Mouse (Mus musculus): ENCODE measurements around the gene Lbhd1.

Lbhd1 gene

GRCm38 (mm10) chr19:8919684-8920072 lies 36.1 kb downstream of the Lbhd1 start:
- no peak for DNase-seq

- DNase-seq = peak; percentile 87
Observed at GRCm38 (mm10) chr19:8920073-8920736, 36.7 kb downstream of the Lbhd1 start, which contains the start of gene B3gat3. TSS of gene B3gat3 (plus strand) at chr19:8920374.

DNA sequence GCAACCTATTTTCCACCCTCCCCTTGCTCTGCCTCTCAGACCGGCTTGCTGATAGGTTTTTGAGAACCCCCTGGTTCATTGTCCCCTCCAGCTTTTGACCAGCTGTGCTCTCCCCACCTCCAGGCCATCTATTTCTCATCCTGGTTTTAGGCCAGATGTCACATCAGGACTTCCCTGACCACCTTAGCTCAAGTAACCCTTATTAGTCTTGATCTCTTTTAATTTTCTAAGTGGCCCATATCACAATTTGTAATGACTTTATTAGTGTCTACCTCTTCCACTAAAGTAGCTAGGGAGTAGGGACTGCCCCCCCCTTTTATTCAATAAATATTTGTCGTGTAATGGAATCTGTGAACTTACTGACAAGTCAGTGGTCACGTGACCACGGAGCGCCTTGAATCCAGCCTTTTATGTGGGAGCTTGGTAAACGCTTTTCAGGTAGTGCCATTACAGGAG lies 37.3 kb downstream of the Lbhd1 start:
- peak; percentile 37 for DNase-seq

DNA sequence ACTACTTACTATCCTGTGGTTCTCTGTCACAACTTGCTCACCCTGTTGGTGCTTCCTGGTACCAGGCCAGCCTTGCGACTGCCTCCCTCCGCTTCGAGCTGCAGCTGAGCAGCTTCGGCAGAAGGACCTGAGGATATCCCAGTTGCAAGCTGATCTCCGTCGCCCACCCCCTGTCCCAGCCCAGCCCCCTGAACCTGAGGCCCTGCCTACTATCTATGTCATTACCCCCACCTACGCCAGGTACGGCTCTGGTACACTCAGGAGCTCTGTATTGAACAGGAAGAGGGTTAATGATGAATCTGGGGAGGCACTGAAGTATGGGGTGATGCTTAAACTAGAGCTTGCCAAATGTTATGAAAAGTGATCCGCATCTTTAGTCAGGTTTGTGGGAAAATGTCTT lies 38.2 kb downstream of the Lbhd1 start:
- no peak for DNase-seq

DNA sequence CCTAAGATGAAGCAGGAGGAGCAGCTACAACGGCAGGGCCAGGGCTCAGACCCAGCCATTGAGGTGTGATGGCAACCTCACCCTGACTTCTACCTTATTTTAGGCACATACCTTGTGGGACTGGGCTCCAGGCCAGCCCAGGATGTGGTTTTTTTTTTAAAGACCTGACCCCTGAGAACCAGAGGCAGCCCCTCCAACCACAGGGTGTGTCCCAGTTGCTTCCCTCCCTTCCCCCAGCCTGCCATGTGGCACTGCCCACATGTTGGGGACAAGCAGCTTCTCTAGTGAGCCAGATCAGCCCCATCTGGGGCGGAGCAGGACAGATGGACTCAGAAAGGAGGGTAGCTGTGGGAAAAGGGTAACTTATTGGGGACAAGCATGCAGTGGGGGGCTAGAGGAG lies 43.2 kb downstream of the Lbhd1 start:
- no peak for DNase-seq

- no peak for DNase-seq
Observed at GRCm38 (mm10) chr19:8927891-8928525, 44.5 kb downstream of the Lbhd1 start.

DNA sequence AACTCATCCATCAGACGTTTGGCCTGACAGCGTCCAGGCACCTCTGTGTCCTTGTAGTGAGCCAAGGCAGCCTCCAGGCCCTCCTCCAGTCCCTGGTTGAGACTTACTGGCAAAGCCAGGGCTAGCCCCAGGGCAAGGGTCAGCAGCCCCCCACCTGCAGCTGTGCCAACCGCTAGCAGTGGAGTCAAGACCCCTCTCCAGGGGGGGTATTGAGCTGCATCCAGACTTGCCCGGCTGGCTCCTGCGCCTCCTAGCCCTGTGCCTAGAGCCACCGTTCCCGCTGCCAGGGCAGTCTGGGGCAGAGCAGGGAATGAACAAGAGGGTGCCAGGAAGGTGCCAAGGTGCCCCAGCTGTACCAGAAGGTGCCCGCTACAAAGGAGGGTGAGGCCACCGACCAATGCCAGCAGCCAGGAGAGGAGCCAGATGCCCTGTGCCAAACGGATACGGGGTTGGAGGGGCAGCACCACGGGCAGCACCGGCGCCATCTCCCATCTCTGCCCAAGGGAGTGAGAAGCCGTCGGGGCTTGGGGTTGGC lies 45.2 kb downstream of the Lbhd1 start:
- DNase-seq = no peak

- peak; percentile 96 for DNase-seq
Observed at GRCm38 (mm10) chr19:8929224-8930088, 45.9 kb downstream of the Lbhd1 start, which contains the start of the genes Rom1 and Eml3. TSS of gene Rom1 (minus strand) at chr19:8929356. TSS of gene Eml3 (plus strand) at chr19:8929552.

- no peak for DNase-seq
Observed at GRCm38 (mm10) chr19:8930117-8930516, 46.6 kb downstream of the Lbhd1 start.

GRCm38 (mm10) chr19:8930771-8931170 lies 47.2 kb downstream of the Lbhd1 start:
- no peak for DNase-seq

DNA sequence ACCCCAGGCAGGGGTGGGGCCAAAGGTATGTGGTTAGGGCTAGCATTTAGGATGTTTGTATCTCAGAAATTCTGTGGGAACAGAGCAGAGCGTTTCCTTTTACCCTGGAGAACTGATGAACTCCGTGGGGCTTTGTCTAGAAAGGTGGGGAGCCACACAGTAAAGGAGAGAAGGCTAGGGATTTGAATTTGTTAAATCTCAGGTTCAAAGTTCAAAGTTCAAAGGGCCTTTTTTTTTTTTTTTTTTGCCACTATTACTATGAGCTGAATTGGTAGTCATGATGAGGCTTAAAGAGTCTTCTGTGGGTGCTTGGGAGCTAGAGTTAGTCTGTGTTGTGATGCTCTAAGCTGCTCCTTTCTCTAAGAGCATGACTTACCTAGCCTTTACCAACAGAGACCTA lies 53.2 kb downstream of the Lbhd1 start:
- DNase-seq = no peak

DNA sequence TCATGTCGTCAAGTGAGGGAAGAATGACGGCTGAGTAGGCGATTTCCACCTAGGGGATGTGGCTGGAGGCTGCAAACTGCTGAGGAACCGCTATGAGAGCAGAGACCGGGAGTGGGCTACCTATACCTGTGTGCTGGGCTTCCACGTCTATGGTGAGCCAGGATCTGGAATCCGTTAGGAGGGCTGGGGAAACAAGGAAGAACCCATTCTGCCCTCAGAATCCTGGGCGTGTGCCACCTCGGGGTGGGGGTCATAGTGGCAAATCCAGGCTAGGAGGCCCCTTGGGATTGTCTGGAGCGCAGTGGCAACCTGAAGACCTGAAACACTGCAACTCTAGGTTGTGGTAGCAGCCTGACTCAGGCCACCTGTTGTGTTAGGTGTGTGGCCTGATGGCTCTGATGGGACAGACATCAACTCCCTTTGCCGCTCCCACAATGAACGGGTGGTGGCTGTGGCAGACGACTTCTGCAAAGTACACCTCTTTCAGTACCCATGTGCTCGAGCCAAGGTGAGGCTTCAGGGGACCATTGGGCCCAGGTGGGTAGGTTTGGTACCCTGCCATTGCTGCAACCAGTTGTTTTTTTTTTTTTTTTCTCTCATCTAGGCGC lies 57.1 kb downstream of the Lbhd1 start:
- no peak for DNase-seq

GRCm38 (mm10) chr19:8941136-8941514 lies 57.6 kb downstream of the Lbhd1 start:
- peak; percentile 42 for DNase-seq

DNA sequence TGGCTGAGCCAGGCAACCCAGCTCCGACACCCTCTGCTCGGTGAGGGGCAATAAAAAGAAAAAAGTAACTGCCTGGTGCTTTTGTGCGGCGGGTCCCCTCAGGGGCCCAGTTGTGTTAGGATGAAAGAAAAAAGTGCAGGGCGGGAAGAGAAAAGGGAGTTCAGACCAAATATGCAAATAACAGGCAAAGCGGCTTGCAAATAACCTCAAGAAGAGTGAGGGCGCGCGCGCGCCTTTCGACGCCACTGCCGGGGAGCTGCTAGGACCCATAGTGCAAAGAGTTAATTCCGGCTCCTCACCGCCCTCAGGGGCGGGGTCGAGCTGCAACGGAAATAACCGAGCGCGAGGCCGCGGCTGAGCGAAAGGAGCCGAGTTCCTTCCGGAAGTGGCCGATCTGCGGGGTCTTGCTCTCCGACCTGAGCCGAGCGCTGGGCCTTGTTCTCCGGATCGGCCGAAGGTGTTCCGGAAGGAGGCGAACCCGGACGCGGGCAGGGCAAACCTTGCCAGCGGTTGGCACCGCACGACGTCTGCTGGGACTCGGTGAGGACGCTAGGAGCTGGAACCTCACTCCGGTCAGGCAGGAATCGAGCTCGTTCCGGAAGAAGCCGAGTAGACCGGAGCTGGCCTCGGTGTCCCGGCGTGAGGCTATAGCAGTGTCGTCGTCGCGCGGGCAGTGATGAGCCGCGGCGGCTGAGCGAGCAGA lies 58.1 kb downstream of the Lbhd1 start, which contains the start of gene Mta2:
Mta2 (plus strand) TSS at position 361 of the 703 bp plus-strand sequence.
- DNase-seq = peak; percentile 99
